Mouse (Mus musculus): Measurements from ENCODE around the gene Zbtb49. TPM values are rescaled to one million over a fixed set of nuclear protein-coding genes. Genes with fewer than 3 reads are reported as not detected.

Gene Zbtb49
- polyA plus RNA-seq, 1 experiment from 2014 or later = 2.7 TPM

DNA sequence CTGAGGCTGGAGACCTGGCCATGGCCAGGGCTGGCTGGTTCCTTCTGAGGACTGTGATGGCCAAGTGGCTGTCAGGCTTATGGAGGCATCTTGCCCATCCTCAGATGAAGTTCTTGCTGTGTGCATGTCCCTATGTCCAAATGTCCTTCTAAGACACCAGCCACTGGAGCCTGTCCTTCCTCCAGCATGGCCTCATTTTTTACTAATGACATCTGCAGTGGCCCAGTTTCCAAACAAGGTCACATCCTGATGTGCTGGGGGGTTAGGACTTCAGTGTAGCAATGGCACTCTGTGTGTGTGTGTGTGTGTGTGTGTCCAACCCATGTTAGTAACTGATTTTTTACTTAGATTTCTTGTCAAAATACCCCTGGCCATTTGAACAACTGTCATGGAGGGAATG, 24.3 kb downstream of the Zbtb49 start:
- no peak for ATAC-seq (ENCODE audit: insufficient read depth)
- Histone ChIP-seq H3K27me3 (no peaks in the 10 kb centered on the region), H3K4me2 (no peak overlapping the region), H3K36me3 (replicated peaks) (peaks cover 7% of the 10 kb centered on the region; the same call in 1 of the 2 replicates), H3K4me3 (replicated peaks) (no peak overlapping the region), H3K4me1 (replicated peaks) (no peaks in the 10 kb centered on the region), H3K9me3 (replicated peaks) (no peaks in the 10 kb centered on the region), H3K9ac (no peak overlapping the region), H3K27ac (replicated peaks) (no peak overlapping the region)

DNA sequence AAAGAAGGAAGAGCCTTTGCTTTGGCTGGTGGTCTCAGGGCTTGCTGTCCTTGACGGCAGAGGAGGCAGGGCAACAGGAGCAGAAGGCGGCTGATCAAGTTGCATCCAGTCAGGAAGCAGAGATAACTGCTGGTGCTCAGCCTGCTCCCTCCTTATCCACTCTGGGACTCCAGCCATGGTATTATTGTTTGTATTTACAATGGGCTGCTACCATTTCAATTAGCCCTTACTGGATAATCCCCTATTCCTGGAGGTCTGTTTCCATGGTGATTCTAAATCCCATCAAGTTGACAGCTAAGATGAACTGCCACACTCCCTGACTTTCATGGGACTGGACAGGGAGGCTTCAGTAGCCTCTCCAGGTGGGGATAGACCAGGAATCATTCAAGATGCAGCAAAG, 25.3 kb downstream of the Zbtb49 start:
- Histone ChIP-seq H3K27ac (replicated peaks) (no peak overlapping the region), H3K4me2 (no peak overlapping the region), H3K36me3 (replicated peaks) (no peaks in the 10 kb centered on the region; the same call in 1 of the 2 replicates), H3K9ac (no peak overlapping the region), H3K4me1 (replicated peaks) (no peaks in the 10 kb centered on the region), H3K27me3 (no peaks in the 10 kb centered on the region), H3K9me3 (replicated peaks) (no peaks in the 10 kb centered on the region), H3K4me3 (replicated peaks) (no peak overlapping the region)
- WGBS (ENCODE audit: insufficient replicate concordance) = 29% methylated on average over 2 of the region's 2 CpGs
- ATAC-seq (ENCODE audit: insufficient read depth) = no peak

DNA sequence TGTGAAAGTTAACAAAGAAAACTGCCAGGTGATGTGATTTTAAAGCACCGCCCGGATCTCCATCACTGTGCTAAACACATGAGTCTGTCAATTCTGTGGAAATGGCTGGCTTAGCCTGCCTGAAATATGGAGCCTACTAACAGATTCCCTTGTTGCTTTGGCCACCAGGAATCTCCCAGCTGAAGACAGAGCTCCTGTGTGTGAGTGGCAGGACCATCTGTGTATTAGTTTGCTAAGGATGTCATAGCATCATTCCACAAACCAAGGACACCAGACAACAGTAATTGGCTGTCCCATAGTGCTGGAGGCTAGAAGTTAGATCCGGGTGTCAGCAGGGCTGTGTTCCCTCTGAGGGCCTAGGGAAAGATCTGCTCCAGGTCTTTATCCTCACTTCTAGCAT, 29.4 kb downstream of the Zbtb49 start:
- H3K9me3 ChIP-seq (replicated peaks) = no peaks in the 10 kb centered on the region
- H3K27ac ChIP-seq (replicated peaks) = no peak overlapping the region
- no peaks in the 10 kb centered on the region for H3K4me1 ChIP-seq (replicated peaks)
- H3K4me2 ChIP-seq = no peak overlapping the region
- no peaks in the 10 kb centered on the region for H3K27me3 ChIP-seq
- ATAC-seq (ENCODE audit: insufficient read depth) = no peak
- no peak overlapping the region for H3K4me3 ChIP-seq (replicated peaks)
- no peaks in the 10 kb centered on the region for H3K36me3 ChIP-seq (replicated peaks)
- 70% methylated on average over 3 of the region's 3 CpGs for WGBS (ENCODE audit: insufficient replicate concordance)
- H3K9ac ChIP-seq = no peak overlapping the region

DNA sequence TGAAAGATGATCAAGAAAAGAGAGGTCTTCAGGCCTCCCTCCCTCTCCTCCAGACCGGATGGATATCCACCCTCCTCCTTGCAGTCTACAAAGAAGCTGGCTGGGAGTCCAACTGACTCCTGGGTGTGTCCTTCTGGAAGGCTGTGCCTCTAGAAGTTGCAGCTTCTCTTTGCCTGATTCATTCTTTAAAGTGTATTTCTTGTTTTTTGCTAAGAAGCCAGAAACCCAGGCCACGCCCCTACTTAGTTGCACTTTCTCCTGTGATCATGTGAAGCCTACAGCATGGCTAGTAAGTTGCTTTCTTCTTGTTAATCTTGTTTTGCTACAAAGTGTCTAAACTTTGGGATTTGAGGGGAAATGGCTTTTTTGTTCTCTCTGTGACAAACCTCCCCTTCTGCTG, 33.3 kb downstream of the Zbtb49 start:
- H3K4me3 ChIP-seq (replicated peaks) = no peak overlapping the region
- no peaks in the 10 kb centered on the region for H3K36me3 ChIP-seq (replicated peaks)
- H3K4me2 ChIP-seq = no peak overlapping the region
- H3K27ac ChIP-seq (replicated peaks) = no peak overlapping the region
- no peak overlapping the region for H3K9ac ChIP-seq
- H3K4me1 ChIP-seq (replicated peaks) = no peaks in the 10 kb centered on the region
- no peak for ATAC-seq (ENCODE audit: insufficient read depth)
- 58% methylated on average over 2 of the region's 2 CpGs for WGBS (ENCODE audit: insufficient replicate concordance)
- no peaks in the 10 kb centered on the region for H3K9me3 ChIP-seq (replicated peaks)
- 0 out of 2 replicates have a peak, but pooled peaks cover 3% of the 10 kb centered on the region for H3K27me3 ChIP-seq

DNA sequence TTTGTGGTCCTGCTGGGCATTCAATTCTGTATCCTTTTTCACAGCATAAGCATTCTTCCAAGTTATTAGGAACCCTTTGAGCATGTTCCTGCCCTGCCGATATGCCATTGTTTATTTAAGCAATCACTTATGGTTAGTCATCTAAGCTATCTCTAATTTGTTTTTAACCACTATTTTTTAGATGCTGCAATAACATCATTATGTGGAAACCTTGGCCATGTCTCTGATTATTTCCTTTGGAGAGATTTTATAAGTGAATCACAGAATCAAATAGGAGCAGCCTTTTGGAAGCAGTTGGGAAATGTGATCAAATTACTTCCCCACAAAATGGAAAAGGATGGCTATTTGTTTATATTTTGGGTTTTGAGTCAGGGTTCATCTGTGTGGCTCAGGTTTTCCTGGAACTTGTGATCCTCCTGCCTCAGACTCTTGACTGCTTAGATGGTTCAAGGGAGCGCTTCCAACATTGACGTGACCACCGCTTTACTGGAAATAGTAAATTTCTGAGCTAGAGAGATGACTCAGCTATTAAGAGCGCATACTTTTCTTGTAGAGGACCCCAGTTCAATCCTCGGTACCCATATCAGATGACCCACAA, 35.5 kb downstream of the Zbtb49 start:
- Histone ChIP-seq H3K4me1 (replicated peaks) (no peaks in the 10 kb centered on the region), H3K9ac (no peak overlapping the region), H3K27me3 (0 out of 2 replicates have a peak, but pooled peaks cover 3% of the 10 kb centered on the region), H3K4me2 (no peak overlapping the region), H3K36me3 (replicated peaks) (no peaks in the 10 kb centered on the region), H3K27ac (replicated peaks) (no peak overlapping the region), H3K4me3 (replicated peaks) (no peak overlapping the region), H3K9me3 (replicated peaks) (no peaks in the 10 kb centered on the region)
- ATAC-seq (ENCODE audit: insufficient read depth) = no peak
- WGBS (ENCODE audit: insufficient replicate concordance) = 67% methylated on average over 6 of the region's 6 CpGs

DNA sequence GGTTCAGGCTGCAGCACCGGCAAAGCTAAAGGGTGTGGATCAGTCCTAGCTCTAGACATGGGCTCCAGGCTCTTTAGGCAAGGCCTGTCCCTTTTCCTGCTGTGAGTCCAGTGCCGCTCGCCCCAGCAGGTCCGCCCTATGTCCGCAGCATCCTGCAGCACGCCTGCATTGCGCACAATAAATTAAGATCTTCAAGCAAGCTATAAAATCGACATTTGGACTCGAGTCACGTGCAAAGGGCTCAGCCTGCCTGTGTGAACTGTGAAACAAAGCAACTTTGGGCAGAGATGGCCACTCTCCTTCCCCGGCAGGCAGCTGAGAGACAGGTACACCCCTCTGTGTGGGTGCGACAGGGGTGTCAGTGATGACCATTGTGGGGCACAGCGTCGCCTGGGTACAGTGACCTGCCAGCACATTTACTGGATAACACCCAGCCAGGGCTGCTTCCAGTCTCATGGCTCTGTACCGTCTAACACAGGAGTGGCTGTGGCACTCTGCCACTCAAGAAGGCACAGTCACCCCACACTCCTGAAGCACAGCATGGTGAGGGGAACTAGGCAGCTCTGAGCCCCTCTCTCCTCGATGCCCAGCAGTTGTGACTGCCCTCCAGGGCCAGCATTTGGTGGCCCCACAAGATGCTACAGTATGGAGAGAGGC, 45.9 kb downstream of the Zbtb49 start:
- no peak overlapping the region for H3K9ac ChIP-seq
- H3K27me3 ChIP-seq = no peaks in the 10 kb centered on the region
- no peaks in the 10 kb centered on the region for H3K36me3 ChIP-seq (replicated peaks)
- H3K4me3 ChIP-seq (replicated peaks) = no peak overlapping the region
- WGBS (ENCODE audit: insufficient replicate concordance) = 61% methylated on average over 16 of the region's 16 CpGs
- H3K27ac ChIP-seq (replicated peaks) = no peak overlapping the region
- no peak for ATAC-seq (ENCODE audit: insufficient read depth)
- H3K4me1 ChIP-seq (replicated peaks) = no peaks in the 10 kb centered on the region
- H3K4me2 ChIP-seq = no peak overlapping the region
- H3K9me3 ChIP-seq (replicated peaks) = no peaks in the 10 kb centered on the region

DNA sequence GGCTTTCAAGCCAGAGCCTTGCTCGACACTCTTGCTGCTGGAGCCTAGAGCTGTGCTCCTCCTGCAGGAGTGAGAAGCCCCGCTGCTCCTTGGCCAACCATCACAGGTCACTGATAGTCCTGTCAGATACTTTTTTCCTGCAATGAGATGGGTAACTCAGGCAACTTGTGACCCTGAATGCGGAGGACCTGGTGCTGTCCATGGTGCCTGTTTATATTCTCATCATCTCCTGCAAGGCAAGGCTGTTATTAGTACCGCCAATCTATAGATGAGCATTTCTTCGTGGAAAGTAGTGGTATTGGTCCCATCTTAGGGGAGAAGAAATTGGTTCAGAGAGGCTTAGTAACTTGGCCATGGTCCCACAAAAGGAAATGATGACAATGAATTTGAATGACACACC, 46.5 kb downstream of the Zbtb49 start:
- no peak overlapping the region for H3K9ac ChIP-seq
- no peaks in the 10 kb centered on the region for H3K36me3 ChIP-seq (replicated peaks)
- ATAC-seq (ENCODE audit: insufficient read depth) = no peak
- no peak overlapping the region for H3K4me3 ChIP-seq (replicated peaks)
- no peak overlapping the region for H3K27ac ChIP-seq (replicated peaks)
- no peaks in the 10 kb centered on the region for H3K4me1 ChIP-seq (replicated peaks)
- WGBS (ENCODE audit: insufficient replicate concordance) = 42% methylated on average over 5 of the region's 5 CpGs
- H3K4me2 ChIP-seq = no peak overlapping the region
- H3K9me3 ChIP-seq (replicated peaks) = no peaks in the 10 kb centered on the region
- H3K27me3 ChIP-seq = no peaks in the 10 kb centered on the region

DNA sequence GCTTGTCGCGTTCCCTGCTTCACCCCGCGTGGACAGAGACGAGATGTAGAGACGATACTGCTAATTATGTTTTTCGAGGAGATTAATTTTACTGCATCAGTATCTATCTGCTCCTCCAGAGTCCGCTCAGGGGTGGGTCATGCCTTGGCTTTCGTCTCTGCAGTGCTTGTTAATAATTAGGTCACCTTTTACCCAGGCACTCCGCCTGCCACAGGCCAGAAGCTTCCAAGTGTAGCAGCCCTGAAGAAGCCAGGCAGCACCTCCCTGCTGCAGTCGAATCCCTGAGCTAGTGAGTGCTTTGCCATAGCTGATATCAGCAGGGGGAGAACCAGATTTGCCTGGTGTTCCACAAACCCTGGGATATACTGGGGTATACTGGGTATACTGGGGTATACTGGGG, 51.8 kb downstream of the Zbtb49 start:
- H3K4me1 ChIP-seq (replicated peaks) = no peaks in the 10 kb centered on the region
- ATAC-seq (ENCODE audit: insufficient read depth) = no peak

DNA sequence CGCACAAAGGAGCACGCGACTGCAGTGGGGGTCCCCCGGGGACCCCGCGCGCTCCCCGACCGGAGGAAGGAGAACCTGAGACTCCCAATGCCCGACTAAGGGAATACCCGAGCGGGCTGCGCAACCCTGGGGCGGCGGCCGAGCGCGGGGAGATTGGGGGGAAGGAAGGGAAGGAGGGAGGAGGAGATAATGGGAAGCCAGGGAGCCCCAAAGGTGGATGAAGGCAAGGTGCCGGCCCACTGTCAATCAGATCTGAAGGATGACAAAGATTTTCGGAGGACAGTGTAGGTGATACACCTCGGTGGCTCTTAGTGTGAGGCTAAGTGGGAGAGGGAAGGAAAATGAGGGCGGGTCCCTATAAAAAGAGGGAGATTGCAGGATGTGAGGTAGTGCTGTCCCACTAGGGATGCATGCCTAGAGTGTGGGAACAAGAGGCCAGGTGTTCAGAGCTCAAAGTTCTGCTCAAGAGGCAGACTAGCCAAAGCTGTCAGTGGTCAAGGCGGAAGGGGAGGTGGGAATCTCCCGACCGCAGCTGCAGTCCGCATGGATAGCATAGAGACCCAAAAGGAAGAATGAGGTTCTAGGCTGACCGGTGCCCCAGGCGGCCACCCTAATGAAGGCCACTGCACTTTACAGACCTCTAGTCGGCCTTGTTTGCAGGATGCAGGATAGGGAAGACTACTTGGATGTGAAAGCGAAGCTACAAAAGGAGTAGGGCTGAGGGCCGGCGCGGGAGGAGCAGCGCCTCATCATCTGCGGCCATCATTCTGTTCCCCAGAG, 60.4 kb downstream of the Zbtb49 start, which contains the start of gene Nsg1:
TSS of gene Nsg1 (minus strand) at position 274 of the 780 bp plus-strand sequence.
- Histone ChIP-seq H3K27me3 (peaks cover 65% of the 10 kb centered on the region), H3K9me3 (replicated peaks) (no peaks in the 10 kb centered on the region), H3K4me1 (replicated peaks) (no peaks in the 10 kb centered on the region), H3K9ac (no peak within 1 kb of the TSS), H3K36me3 (replicated peaks) (no peaks in the 10 kb centered on the region), H3K4me2 (peak within 1 kb of the TSS; percentile 56), H3K4me3 (replicated peaks) (peak within 1 kb of the TSS; percentile 43), H3K27ac (replicated peaks) (no peak within 1 kb of the TSS)
- WGBS (ENCODE audit: insufficient replicate concordance) = 10% methylated on average over 35 of the region's 35 CpGs
- ATAC-seq (ENCODE audit: insufficient read depth) = no peak

More for the DNA sequence above, 51.8 kb downstream of the Zbtb49 start:
- 66% methylated on average over 11 of the region's 11 CpGs for WGBS (ENCODE audit: insufficient replicate concordance)
- H3K9ac ChIP-seq = no peak overlapping the region
- H3K4me3 ChIP-seq (replicated peaks) = no peak overlapping the region
- no peak overlapping the region for H3K27ac ChIP-seq (replicated peaks)
- H3K4me2 ChIP-seq = no peak overlapping the region
- H3K27me3 ChIP-seq = no peaks in the 10 kb centered on the region
- H3K9me3 ChIP-seq (replicated peaks) = no peaks in the 10 kb centered on the region
- H3K36me3 ChIP-seq (replicated peaks) = no peaks in the 10 kb centered on the region

DNA sequence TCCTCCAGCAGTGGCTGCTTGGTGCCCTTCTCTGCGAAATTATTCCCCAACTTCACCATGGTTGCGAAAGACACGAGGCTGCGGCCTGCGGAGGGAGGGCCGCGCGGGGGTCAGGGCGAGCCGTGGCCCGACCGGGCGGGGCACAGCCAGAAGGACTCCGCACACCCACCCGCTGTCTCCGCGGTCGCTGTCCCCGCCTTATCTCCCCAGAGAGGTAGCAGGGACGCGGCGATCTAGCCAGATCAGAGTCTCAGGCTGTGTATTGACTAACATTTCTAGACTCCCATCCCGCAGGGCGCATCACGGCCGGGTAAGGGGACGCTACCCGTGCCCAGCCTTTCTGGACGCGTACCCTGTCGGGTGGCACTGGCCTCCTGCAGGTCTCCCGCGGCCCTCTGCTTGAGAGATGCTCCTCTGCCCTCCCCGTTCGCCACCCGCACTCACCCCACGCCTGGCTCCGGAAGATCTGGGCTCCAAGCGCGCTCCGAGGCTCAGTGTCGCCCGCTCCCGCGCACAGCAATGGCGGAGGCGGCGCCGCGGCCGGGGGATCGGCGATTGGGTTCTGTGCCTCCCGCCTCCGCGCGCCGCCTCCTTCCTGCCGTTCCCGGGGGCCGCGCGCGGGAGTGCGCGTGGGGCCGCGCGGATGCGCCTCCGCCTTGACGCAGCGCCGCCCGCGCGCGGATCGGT, 61.2 kb downstream of the Zbtb49 start:
- Histone ChIP-seq H3K9me3 (replicated peaks) (no peaks in the 10 kb centered on the region), H3K4me1 (replicated peaks) (no peaks in the 10 kb centered on the region), H3K27ac (replicated peaks) (no peak overlapping the region), H3K4me3 (replicated peaks) (peak overlapping the region; percentile 43), H3K36me3 (replicated peaks) (no peaks in the 10 kb centered on the region), H3K4me2 (peak overlapping the region; percentile 56), H3K27me3 (peaks cover 65% of the 10 kb centered on the region), H3K9ac (no peak overlapping the region)
- ATAC-seq (ENCODE audit: insufficient read depth) = no peak
- 2% methylated on average over 79 of the region's 79 CpGs for WGBS (ENCODE audit: insufficient replicate concordance)

DNA sequence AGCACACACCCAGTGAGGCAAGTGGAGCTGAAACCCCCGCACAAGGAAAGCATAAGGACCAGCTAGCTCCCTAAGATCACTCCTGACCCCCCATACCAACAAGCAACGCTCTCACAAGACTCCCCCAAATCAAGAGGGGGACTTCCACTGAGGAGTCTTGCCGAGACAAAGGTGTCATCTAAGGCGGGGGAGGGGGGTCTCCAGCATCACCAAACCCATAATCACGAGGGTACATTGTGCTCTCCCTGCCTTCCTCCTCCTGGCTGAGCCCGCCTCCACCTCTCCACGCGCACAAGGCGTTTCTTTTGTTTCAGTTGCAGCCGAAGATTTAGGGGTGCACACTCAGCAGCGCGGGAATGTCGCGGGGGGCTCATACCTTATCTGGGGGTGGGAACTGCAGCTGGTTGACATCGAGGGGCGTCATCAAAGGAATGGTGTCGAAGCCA, 61.7 kb downstream of the Zbtb49 start:
- ATAC-seq (ENCODE audit: insufficient read depth) = no peak
- WGBS (ENCODE audit: insufficient replicate concordance) = 9% methylated on average over 17 of the region's 17 CpGs

More for the DNA sequence above, 61.7 kb downstream of the Zbtb49 start:
- Histone ChIP-seq H3K27ac (replicated peaks) (no peak overlapping the region), H3K36me3 (replicated peaks) (no peaks in the 10 kb centered on the region), H3K4me3 (replicated peaks) (peak overlapping the region; percentile 43), H3K4me2 (peak overlapping the region; percentile 56), H3K4me1 (replicated peaks) (no peaks in the 10 kb centered on the region), H3K27me3 (peaks cover 65% of the 10 kb centered on the region), H3K9ac (no peak overlapping the region), H3K9me3 (replicated peaks) (no peaks in the 10 kb centered on the region)
